Mouse (Mus musculus) limb, embryonic 13.5 days (tissue): ENCODE data around the gene Cav2. TPM values are rescaled to one million over a fixed set of nuclear protein-coding genes. Genes with fewer than 3 reads are reported as not detected.

Source experiments
- ATAC-seq: fragments of 200-750 bp; cut with Nextera tagmentation; 2 replicates; pipeline ENCODE4 v1.8.0; 2017; ENCODE audit warnings: low read depth, moderate number of reproducible peaks, moderate TSS enrichment; ENCODE audit not compliant: low FRiP score
- H3K27ac ChIP-seq: fragments of 300-500 bp; sonication (generic); 2 replicates; pipeline ENCODE4 v1.5.1; 2015; ENCODE audit warnings: inconsistent platforms, mild to moderate bottlenecking, moderate library complexity
- H3K27me3 ChIP-seq: fragments of 300-500 bp; sonication (generic); 2 replicates; pipeline ENCODE4 v1.6.1; 2015; ENCODE audit warnings: mild to moderate bottlenecking, inconsistent platforms
- H3K36me3 ChIP-seq: fragments of 300-500 bp; sonication (generic); 2 replicates; pipeline ENCODE4 v1.6.1; 2015; ENCODE audit warnings: inconsistent platforms, mild to moderate bottlenecking, moderate library complexity
- H3K4me1 ChIP-seq: fragments of 300-500 bp; sonication (generic); 2 replicates; pipeline ENCODE4 v1.6.1; 2015; ENCODE audit warnings: inconsistent platforms
- H3K4me2 ChIP-seq: fragments of 300-500 bp; sonication (generic); replicated peaks from 2 replicates; pipeline ENCODE4 v1.6.1; 2015; ENCODE audit warnings: inconsistent platforms, mild to moderate bottlenecking, moderate library complexity
- H3K4me3 ChIP-seq: fragments of 300-500 bp; sonication (generic); 2 replicates; pipeline ENCODE4 v1.5.1; 2015; ENCODE audit warnings: moderate library complexity, mild to moderate bottlenecking, inconsistent platforms
- H3K9ac ChIP-seq: fragments of 300-500 bp; sonication (generic); 2 replicates; pipeline ENCODE4 v1.6.1; 2015; ENCODE audit warnings: mild to moderate bottlenecking, inconsistent platforms
- H3K9me3 ChIP-seq: fragments of 300-500 bp; sonication (generic); 2 replicates; pipeline ENCODE4 v1.6.1; 2016; ENCODE audit warnings: inconsistent platforms
- WGBS: fragments of 180-500 bp; shearing (Covaris S2); methylation state at CpG from one replicate; pipeline ENCODE4 v1.1.7; 2015; 5-methylcytosine and 5-hydroxymethylcytosine counted together
- polyA plus RNA-seq: library from polyadenylated mRNA; unstranded; fragments of >200 nt; fragmentation: Nextera tagmentation; extraction: Ambion mirVana; gene quantifications from 2 replicates; pipeline ENCODE4 v1.2.1, GENCODE M21; 2015

Gene Cav2
- polyA plus RNA-seq, 1 experiment from 2014 or later = 11.8 TPM

- ATAC-seq = peak; percentile 29; the same call in 1 of the 2 replicates
- Histone ChIP-seq H3K4me2 (peak overlapping the region; percentile 95), H3K9me3 (no peaks in the 10 kb centered on the region), H3K4me3 (peak overlapping the region; percentile 58), H3K36me3 (no peaks in the 10 kb centered on the region), H3K27ac (no peak overlapping the region), H3K4me1 (peaks cover 16% of the 10 kb centered on the region), H3K27me3 (peaks cover 8% of the 10 kb centered on the region), H3K9ac (peak overlapping the region; percentile 69; the same call in 1 of the 2 replicates)
- 21% methylated on average over 8 of the region's 8 CpGs for WGBS
Measured at GRCm38 (mm10) chr6:17281757-17282092, 740 bp downstream of the Cav2 start.

GRCm38 (mm10) chr6:17282159-17282558, 1.2 kb downstream of the Cav2 start:
- Histone ChIP-seq H3K4me3 (no peak overlapping the region), H3K36me3 (no peaks in the 10 kb centered on the region), H3K4me2 (peak overlapping the region; percentile 95), H3K9me3 (no peaks in the 10 kb centered on the region), H3K27me3 (peaks cover 8% of the 10 kb centered on the region), H3K4me1 (peaks cover 16% of the 10 kb centered on the region), H3K27ac (no peak overlapping the region), H3K9ac (no peak overlapping the region)
- 35% methylated on average over 5 of the region's 5 CpGs for WGBS
- 0 out of 2 replicates have a peak, but pooled peaks have one; percentile 30 for ATAC-seq

- Histone ChIP-seq H3K27ac (no peak overlapping the region), H3K4me3 (no peak overlapping the region), H3K9ac (no peak overlapping the region), H3K27me3 (peaks cover 8% of the 10 kb centered on the region), H3K9me3 (no peaks in the 10 kb centered on the region), H3K36me3 (no peaks in the 10 kb centered on the region), H3K4me2 (no peak overlapping the region), H3K4me1 (peaks cover 16% of the 10 kb centered on the region)
- 83% methylated on average over 3 of the region's 3 CpGs for WGBS
- no peak for ATAC-seq
Measured at GRCm38 (mm10) chr6:17283834-17284233, 2.8 kb downstream of the Cav2 start.

- Histone ChIP-seq H3K27me3 (no peaks in the 10 kb centered on the region), H3K4me3 (no peak overlapping the region), H3K36me3 (no peaks in the 10 kb centered on the region), H3K4me2 (no peak overlapping the region), H3K27ac (no peak overlapping the region), H3K4me1 (peaks cover 9% of the 10 kb centered on the region), H3K9me3 (no peaks in the 10 kb centered on the region), H3K9ac (no peak overlapping the region)
- WGBS = 74% methylated on average over 4 of the region's 4 CpGs
- no peak for ATAC-seq
Measured at GRCm38 (mm10) chr6:17286381-17286780, 5.4 kb downstream of the Cav2 start.

GRCm38 (mm10) chr6:17295116-17295515, 14.1 kb downstream of the Cav2 start:
- no peak overlapping the region for H3K4me3 ChIP-seq
- no peak overlapping the region for H3K27ac ChIP-seq
- WGBS = 75% methylated on average over 5 of the region's 5 CpGs
- ATAC-seq = no peak
- no peaks in the 10 kb centered on the region for H3K4me1 ChIP-seq
- H3K9me3 ChIP-seq = no peaks in the 10 kb centered on the region
- no peak overlapping the region for H3K4me2 ChIP-seq
- no peaks in the 10 kb centered on the region for H3K36me3 ChIP-seq
- H3K27me3 ChIP-seq = no peaks in the 10 kb centered on the region
- H3K9ac ChIP-seq = no peak overlapping the region

DNA sequence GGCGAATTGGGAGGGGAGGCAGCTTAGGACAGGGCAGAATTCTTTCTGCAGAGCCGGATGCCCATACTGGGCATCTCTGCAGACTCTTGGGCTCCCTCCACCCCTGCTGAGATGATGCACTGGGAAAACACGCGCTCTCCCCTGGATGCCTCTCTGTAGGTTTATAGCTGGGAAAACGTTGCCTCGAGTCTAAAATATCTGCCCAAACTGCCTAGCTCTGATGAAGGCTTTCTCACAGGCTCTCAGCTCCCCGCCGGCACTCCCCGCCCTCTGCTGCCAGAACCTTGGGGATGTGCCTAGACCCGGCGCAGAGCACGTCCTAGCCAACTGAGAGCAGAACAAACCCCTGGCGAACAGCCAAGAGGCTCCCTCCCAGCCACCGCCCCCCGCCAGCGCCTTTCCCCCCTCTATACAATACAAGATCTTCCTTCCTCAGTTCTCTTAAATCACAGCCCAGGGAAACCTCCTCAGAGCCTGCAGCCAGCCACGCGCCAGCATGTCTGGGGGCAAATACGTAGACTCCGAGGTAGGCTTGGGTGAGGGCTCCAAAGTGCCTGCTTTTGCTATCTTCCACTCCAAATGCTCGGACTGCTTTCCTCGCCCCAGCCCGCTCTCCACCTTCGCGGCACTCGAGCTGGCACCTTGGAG, 25.1 kb downstream of the Cav2 start, which contains the start of gene Cav1:
Cav1 (plus strand) TSS at position 382 of the 648 bp plus-strand sequence.
- WGBS = under 1% methylated on average over 26 of the region's 26 CpGs
- peak within 1 kb of the TSS; percentile 63 for H3K9ac ChIP-seq
- H3K4me1 ChIP-seq = peaks cover 19% of the 10 kb centered on the region
- peak within 1 kb of the TSS; percentile 51 for H3K4me3 ChIP-seq
- H3K27ac ChIP-seq = peak within 1 kb of the TSS; percentile 1; the same call in 1 of the 2 replicates
- peak within 1 kb of the TSS; percentile 93 for H3K4me2 ChIP-seq
- ATAC-seq = peak; percentile 85
- no peaks in the 10 kb centered on the region for H3K9me3 ChIP-seq
- no peaks in the 10 kb centered on the region for H3K36me3 ChIP-seq
- peaks cover 33% of the 10 kb centered on the region for H3K27me3 ChIP-seq

DNA sequence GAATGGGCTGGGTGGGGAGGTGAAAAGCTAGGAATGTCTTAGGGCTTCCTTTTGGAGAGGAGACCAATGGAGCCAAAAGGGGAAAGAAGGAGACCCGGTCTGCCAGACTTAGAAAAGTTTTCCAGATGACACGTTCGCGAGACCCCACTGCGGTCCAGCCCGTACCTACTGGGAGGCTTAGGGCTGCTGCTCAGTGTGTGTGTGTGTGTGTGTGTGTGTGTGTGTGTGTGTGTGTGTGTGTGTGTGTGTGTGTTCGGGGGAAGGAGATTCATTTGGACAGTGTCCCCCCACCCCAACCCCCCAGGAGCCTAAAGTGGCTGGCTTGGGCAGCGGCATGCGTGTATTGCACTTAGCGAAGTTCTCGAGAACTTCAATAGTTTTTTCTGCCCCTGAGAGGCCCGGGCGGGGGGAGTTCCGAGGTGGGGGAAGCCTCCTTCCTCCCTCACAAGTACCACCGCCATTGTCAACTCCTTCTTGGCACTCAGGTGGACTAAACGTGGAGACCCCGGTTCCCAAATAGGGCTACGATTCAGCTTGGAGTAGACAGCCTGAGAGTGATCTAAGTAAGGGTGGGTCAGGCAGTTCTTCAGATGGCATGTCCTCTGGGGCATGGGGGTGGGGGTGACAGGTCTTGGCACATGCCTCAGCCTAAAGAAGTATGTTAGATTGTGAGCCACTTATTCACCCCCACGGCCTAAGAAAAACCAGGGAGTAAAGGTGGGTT, 25.8 kb downstream of the Cav2 start:
- WGBS = under 1% methylated on average over 16 of the region's 19 CpGs
- peak overlapping the region; percentile 63 for H3K9ac ChIP-seq
- ATAC-seq = peak; percentile 21; the same call in 1 of the 2 replicates
- H3K27me3 ChIP-seq = peaks cover 33% of the 10 kb centered on the region
- H3K27ac ChIP-seq = no peak overlapping the region; the same call in 1 of the 2 replicates
- H3K4me3 ChIP-seq = peak overlapping the region; percentile 51
- H3K9me3 ChIP-seq = no peaks in the 10 kb centered on the region
- peak overlapping the region; percentile 93 for H3K4me2 ChIP-seq
- no peaks in the 10 kb centered on the region for H3K36me3 ChIP-seq
- H3K4me1 ChIP-seq = peaks cover 19% of the 10 kb centered on the region

GRCm38 (mm10) chr6:17307461-17308115, 26.6 kb downstream of the Cav2 start:
- Histone ChIP-seq H3K27me3 (peaks cover 33% of the 10 kb centered on the region), H3K9me3 (no peaks in the 10 kb centered on the region), H3K27ac (no peak overlapping the region), H3K4me1 (peaks cover 19% of the 10 kb centered on the region), H3K4me2 (peak overlapping the region; percentile 93), H3K9ac (peak overlapping the region; percentile 63), H3K4me3 (peak overlapping the region; percentile 51), H3K36me3 (no peaks in the 10 kb centered on the region)
- 3% methylated on average over 31 of the region's 31 CpGs for WGBS
- ATAC-seq = peak; percentile 71

DNA sequence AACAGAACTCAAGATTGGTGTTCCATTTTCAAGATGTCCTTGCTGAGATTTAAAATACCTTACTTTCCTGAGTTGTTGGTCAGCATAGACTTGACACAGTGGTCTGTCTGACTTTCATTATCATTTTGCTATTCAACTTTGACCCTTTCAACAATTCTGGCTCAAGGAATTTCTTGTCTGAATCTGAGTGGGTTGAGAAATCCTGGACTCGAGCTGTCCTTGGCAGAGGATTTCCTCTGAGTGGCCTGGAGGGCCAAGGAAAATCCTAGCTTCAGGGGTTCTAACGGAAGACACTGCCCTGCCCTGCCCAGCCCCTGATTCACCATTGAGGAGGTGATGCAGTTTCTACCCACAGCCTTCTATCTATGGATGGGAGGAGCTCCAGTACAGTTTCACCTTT, 27.7 kb downstream of the Cav2 start:
- Histone ChIP-seq H3K36me3 (no peaks in the 10 kb centered on the region), H3K4me1 (peaks cover 19% of the 10 kb centered on the region), H3K4me2 (no peak overlapping the region), H3K9me3 (no peaks in the 10 kb centered on the region), H3K27me3 (peaks cover 33% of the 10 kb centered on the region), H3K9ac (no peak overlapping the region), H3K27ac (no peak overlapping the region), H3K4me3 (no peak overlapping the region)
- 55% methylated on average over 2 of the region's 2 CpGs for WGBS
- ATAC-seq = no peak

DNA sequence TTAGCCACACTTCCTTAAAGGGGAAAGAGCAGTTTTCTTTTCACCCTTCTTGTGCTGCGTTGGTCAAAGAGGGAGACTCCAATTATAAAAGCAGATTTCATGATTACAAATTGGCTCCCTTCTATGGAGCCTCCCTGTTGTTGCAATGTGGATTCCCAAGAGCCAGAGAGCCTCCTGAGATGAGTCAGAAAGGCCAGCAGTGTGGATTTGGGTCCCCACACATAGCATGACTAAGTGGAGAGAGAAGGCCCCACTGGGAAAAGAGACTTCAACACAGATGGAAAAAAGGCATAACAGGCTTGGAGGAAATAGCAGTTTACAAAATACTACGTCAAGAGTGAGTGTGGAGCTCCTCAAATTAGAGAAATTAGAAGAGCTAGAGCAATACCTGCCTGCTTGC, 28.3 kb downstream of the Cav2 start:
- Histone ChIP-seq H3K9ac (no peak overlapping the region), H3K4me1 (peaks cover 19% of the 10 kb centered on the region), H3K4me2 (0 out of 2 replicates have a peak overlapping the region, but pooled peaks have one; percentile 9), H3K27me3 (peaks cover 33% of the 10 kb centered on the region), H3K27ac (no peak overlapping the region), H3K36me3 (no peaks in the 10 kb centered on the region), H3K9me3 (no peaks in the 10 kb centered on the region), H3K4me3 (no peak overlapping the region)
- 70% methylated on average over 2 of the region's 2 CpGs for WGBS
- ATAC-seq = no peak

DNA sequence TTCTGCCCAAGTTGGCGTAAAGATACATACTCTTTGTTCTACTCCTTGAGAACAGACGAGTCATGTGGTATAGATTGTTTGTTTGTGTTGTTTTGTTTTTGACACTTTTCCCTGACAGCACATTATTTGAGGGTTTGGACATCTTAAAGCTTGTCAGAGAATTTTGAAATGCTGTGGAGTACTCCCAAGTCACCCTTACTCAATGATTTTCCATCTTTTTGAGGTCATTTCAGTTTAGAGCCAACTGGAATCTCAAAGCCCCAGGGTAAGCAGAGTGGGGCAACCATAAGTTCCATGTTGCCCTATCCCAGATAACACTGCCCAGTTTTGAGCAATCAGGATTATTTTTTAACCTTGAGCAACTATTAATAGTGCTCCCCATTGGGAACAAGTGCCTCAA, 33.3 kb downstream of the Cav2 start:
- H3K4me3 ChIP-seq = no peak overlapping the region
- WGBS = 95% methylated on average over 2 of the region's 2 CpGs

More for the DNA sequence above, 33.3 kb downstream of the Cav2 start:
- Histone ChIP-seq H3K4me1 (peaks cover 16% of the 10 kb centered on the region), H3K4me2 (no peak overlapping the region), H3K9ac (no peak overlapping the region), H3K27ac (no peak overlapping the region), H3K9me3 (no peaks in the 10 kb centered on the region), H3K27me3 (peaks cover 6% of the 10 kb centered on the region), H3K36me3 (no peaks in the 10 kb centered on the region)
- ATAC-seq = no peak
